8 mouse cellular contexts compared by ENCODE assay signal in the genomic region with DNA sequence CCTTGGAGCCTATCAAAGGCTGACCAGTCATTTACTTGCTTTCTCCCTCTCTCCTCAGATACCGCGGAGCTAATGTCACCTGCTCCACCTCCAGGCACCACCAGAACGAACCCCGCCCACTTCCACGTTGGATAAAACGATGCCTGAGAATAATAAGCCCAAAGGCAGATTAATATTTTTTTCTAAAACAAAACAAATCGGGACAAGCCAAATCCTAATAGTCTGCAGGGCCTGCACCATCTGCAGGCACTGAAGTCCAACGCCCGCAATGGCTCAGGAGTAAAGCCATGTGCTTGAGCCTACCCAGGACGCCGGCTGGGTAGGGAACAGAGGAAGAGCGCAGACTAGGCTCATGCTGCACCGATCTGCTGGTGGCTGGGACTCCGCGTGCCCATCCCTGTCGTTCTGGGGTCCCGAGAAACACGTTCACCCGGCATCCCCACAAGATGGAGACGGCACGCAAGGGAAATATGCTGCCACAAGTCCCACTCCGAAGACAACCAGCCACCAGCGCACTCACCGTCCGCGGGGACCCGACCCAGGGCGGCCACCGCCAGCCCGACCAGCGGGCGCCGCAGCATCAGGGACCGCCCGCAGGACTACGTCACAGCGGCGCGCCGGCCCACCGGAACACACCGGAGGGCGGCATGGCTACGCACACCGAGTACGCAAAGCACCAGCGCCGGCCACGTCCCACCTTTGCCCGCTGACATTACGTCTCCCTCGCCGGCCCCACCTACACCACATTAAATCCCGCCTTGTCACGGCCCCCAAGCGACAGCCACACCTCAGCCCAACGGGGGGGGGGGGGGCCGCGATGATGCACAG. TPM values are rescaled to one million over a fixed set of nuclear protein-coding genes. Genes with fewer than 3 reads are reported as not detected.
A peak's percentile ranks its signal among the peaks of the same experiment; 100 is the strongest.
DNase-seq lines count a peak whose midpoint lies in the region; ATAC-seq and TF ChIP-seq lines count a peak whose summit lies in the region.

No protein-coding gene starts in this region.

- H3K27ac ChIP-seq in embryonic facial prominence, embryonic 11.5 days (replicated peaks; ENCODE audit: low read depth, low read length) = peak overlapping the region; percentile 75
- peak overlapping the region; percentile 60; the same call in 1 of the 2 replicates for H3K27ac ChIP-seq in limb, embryonic 11.5 days (replicated peaks; ENCODE audit: low read depth, low read length)
- peak overlapping the region; percentile 85 for H3K27ac ChIP-seq in midbrain, embryonic 13.5 days
- H3K27ac ChIP-seq in small intestine, adult 2 months (ENCODE audit: insufficient read depth, low read depth, low read length) = peak overlapping the region; percentile 97

- H3K4me3 ChIP-seq in embryonic facial prominence, embryonic 11.5 days (ENCODE audit: low read depth, low read length) = peak overlapping the region; percentile 64
- H3K4me3 ChIP-seq in limb, embryonic 11.5 days (ENCODE audit: low read depth, low read length) = peak overlapping the region; percentile 58
- H3K4me3 ChIP-seq in midbrain, embryonic 13.5 days (replicated peaks) = peak overlapping the region; percentile 51
- peak overlapping the region; percentile 90 for H3K4me3 ChIP-seq in small intestine, adult 2 months (ENCODE audit: low read depth, low read length)

- no peaks in the 10 kb centered on the region for H3K9me3 ChIP-seq in embryonic facial prominence, embryonic 11.5 days (replicated peaks; ENCODE audit: control insufficient read depth, low read length)
- no peaks in the 10 kb centered on the region for H3K9me3 ChIP-seq in limb, embryonic 11.5 days (ENCODE audit: control insufficient read depth, low read length)
- H3K9me3 ChIP-seq in midbrain, embryonic 13.5 days = no peaks in the 10 kb centered on the region

- no peaks in the 10 kb centered on the region for H3K4me1 ChIP-seq in embryonic facial prominence, embryonic 11.5 days (ENCODE audit: control insufficient read depth, insufficient read depth, low read length)
- peaks cover 3% of the 10 kb centered on the region; the same call in 1 of the 2 replicates for H3K4me1 ChIP-seq in limb, embryonic 11.5 days (ENCODE audit: control insufficient read depth, insufficient read depth, low read length)
- H3K4me1 ChIP-seq in midbrain, embryonic 13.5 days (replicated peaks) = peaks cover 30% of the 10 kb centered on the region
- H3K4me1 ChIP-seq in small intestine, adult 2 months (ENCODE audit: control insufficient read depth, insufficient read depth, insufficient read length, low read length) = peaks cover 16% of the 10 kb centered on the region

- peak overlapping the region; percentile 72 for H3K4me2 ChIP-seq in embryonic facial prominence, embryonic 11.5 days (ENCODE audit: low read depth, low read length)
- H3K4me2 ChIP-seq in limb, embryonic 11.5 days (ENCODE audit: low read depth, severe bottlenecking) = peak overlapping the region; percentile 64
- H3K4me2 ChIP-seq in midbrain, embryonic 13.5 days (replicated peaks) = peak overlapping the region; percentile 62

- no peaks in the 10 kb centered on the region for H3K27me3 ChIP-seq in embryonic facial prominence, embryonic 11.5 days (ENCODE audit: control insufficient read depth, insufficient read depth, low read length)
- H3K27me3 ChIP-seq in limb, embryonic 11.5 days (ENCODE audit: control insufficient read depth, insufficient read depth, low read length) = no peaks in the 10 kb centered on the region
- H3K27me3 ChIP-seq in midbrain, embryonic 13.5 days = no peaks in the 10 kb centered on the region
- H3K27me3 ChIP-seq in small intestine, adult 2 months (ENCODE audit: control insufficient read depth, insufficient read depth, low read length) = no peaks in the 10 kb centered on the region

- DNase-seq in 3134 (ENCODE audit: extremely low read depth, insufficient read length, low spot score) = peak; percentile 96
- DNase-seq in adrenal gland, postnatal 25 days = peak; percentile 90
- peak; percentile 92 for DNase-seq in embryonic facial prominence, embryonic 11.5 days (ENCODE audit: low spot score)
- peak; percentile 99 for DNase-seq in heart, adult 11 months
- peak; percentile 91 for DNase-seq in kidney, adult 18-20 months
- peak; percentile 92 for DNase-seq in limb, embryonic 11.5 days (ENCODE audit: low spot score)

- TF ChIP-seq CTCF in small intestine, adult 2 months (IDR thresholded peaks at IDR 0.05; ENCODE audit: extremely low read depth, insufficient read length, insufficient replicate concordance, low read depth, low read length) = no peak

- peak; percentile 70 for TF ChIP-seq POLR2A in small intestine, adult 2 months (IDR thresholded peaks at IDR 0.05; ENCODE audit: low read depth, low read length)

- peak; percentile 95 for ATAC-seq in embryonic facial prominence, embryonic 11.5 days (replicated peaks; ENCODE audit: insufficient number of reproducible peaks, low FRiP score, low TSS enrichment, low read depth)
- ATAC-seq in limb, embryonic 11.5 days (ENCODE audit: insufficient number of reproducible peaks, low FRiP score, low TSS enrichment, low read depth) = peak; percentile 94
- ATAC-seq in midbrain, embryonic 13.5 days = peak; percentile 96

- peak overlapping the region; percentile 73 for H3K9ac ChIP-seq in embryonic facial prominence, embryonic 11.5 days (replicated peaks; ENCODE audit: low read length)
- peak overlapping the region; percentile 58 for H3K9ac ChIP-seq in limb, embryonic 11.5 days (ENCODE audit: low read length)
- H3K9ac ChIP-seq in midbrain, embryonic 13.5 days (replicated peaks) = peak overlapping the region; percentile 71

- under 1% methylated on average over 57 of the region's 59 CpGs for WGBS in embryonic facial prominence, embryonic 11.5 days
- WGBS in limb, embryonic 11.5 days = 1% methylated on average over 38 of the region's 59 CpGs
- under 1% methylated on average over 53 of the region's 59 CpGs for WGBS in midbrain, embryonic 13.5 days
- WGBS in small intestine, adult 2 months = under 1% methylated on average over 59 of the region's 59 CpGs

- no peaks in the 10 kb centered on the region for H3K36me3 ChIP-seq in embryonic facial prominence, embryonic 11.5 days (replicated peaks; ENCODE audit: control insufficient read depth, insufficient read depth, low read depth, low read length)
- no peaks in the 10 kb centered on the region for H3K36me3 ChIP-seq in limb, embryonic 11.5 days (ENCODE audit: control insufficient read depth, insufficient read depth, low read length)
- H3K36me3 ChIP-seq in midbrain, embryonic 13.5 days = peaks cover 8% of the 10 kb centered on the region
- peaks cover 2% of the 10 kb centered on the region for H3K36me3 ChIP-seq in small intestine, adult 2 months (ENCODE audit: control insufficient read depth, insufficient read depth, low read length)

RNA-seq across cellular contexts. Expression of a gene that starts 0.6 kb away (rescaled TPM):
- total RNA-seq in adrenal gland, postnatal 25 days (2021) = 49.2 and 54.6 TPM in 2 replicates
- polyA plus RNA-seq in embryonic facial prominence, embryonic 11.5 days (2014; fragmentation: Nextera tagmentation; extraction: Ambion mirVana) = 121 and 139 TPM in 2 replicates
- polyA plus RNA-seq in limb, embryonic 11.5 days (2014; fragmentation: Nextera tagmentation; extraction: Ambion mirVana) = 136 and 149 TPM in 2 replicates
- polyA plus RNA-seq in midbrain, embryonic 13.5 days (2015; fragmentation: Nextera tagmentation; extraction: Ambion mirVana) = 155 and 159 TPM in 2 replicates
- 284 and 285 TPM in 2 replicates for polyA plus RNA-seq in small intestine, adult 2 months (2012; rRNA removed)

RNA-seq across cellular contexts. Expression of a gene that starts 8.4 kb away (rescaled TPM):
- 0.43 and 0.57 TPM in 2 replicates for total RNA-seq in adrenal gland, postnatal 25 days (2021)
- polyA plus RNA-seq in embryonic facial prominence, embryonic 11.5 days (2014; fragmentation: Nextera tagmentation; extraction: Ambion mirVana) = 0.15 TPM in 1 of 2 replicates, not detected in the other
- polyA plus RNA-seq in limb, embryonic 11.5 days (2014; fragmentation: Nextera tagmentation; extraction: Ambion mirVana) = 0.15 and 0.20 TPM in 2 replicates
- 0.35 TPM in 1 of 2 replicates, not detected in the other for polyA plus RNA-seq in midbrain, embryonic 13.5 days (2015; fragmentation: Nextera tagmentation; extraction: Ambion mirVana)
- 4.6 TPM in 2 replicates for polyA plus RNA-seq in small intestine, adult 2 months (2012; rRNA removed)

RNA-seq across cellular contexts. Expression of a gene that starts 10.8 kb away (rescaled TPM):
- 42.3 and 52.6 TPM in 2 replicates for total RNA-seq in adrenal gland, postnatal 25 days (2021)
- 89.8 and 95.2 TPM in 2 replicates for polyA plus RNA-seq in embryonic facial prominence, embryonic 11.5 days (2014; fragmentation: Nextera tagmentation; extraction: Ambion mirVana)
- 104 and 106 TPM in 2 replicates for polyA plus RNA-seq in limb, embryonic 11.5 days (2014; fragmentation: Nextera tagmentation; extraction: Ambion mirVana)
- polyA plus RNA-seq in midbrain, embryonic 13.5 days (2015; fragmentation: Nextera tagmentation; extraction: Ambion mirVana) = 95.9 and 96.5 TPM in 2 replicates
- polyA plus RNA-seq in small intestine, adult 2 months (2012; rRNA removed) = 32.5 and 36.0 TPM in 2 replicates

RNA-seq across cellular contexts. Expression of a gene that starts 16.7 kb away (rescaled TPM):
- total RNA-seq in adrenal gland, postnatal 25 days (2021) = 32.4 and 36.6 TPM in 2 replicates
- 35.7 and 36.8 TPM in 2 replicates for polyA plus RNA-seq in embryonic facial prominence, embryonic 11.5 days (2014; fragmentation: Nextera tagmentation; extraction: Ambion mirVana)
- polyA plus RNA-seq in limb, embryonic 11.5 days (2014; fragmentation: Nextera tagmentation; extraction: Ambion mirVana) = 41.7 and 41.8 TPM in 2 replicates
- 32.5 and 32.6 TPM in 2 replicates for polyA plus RNA-seq in midbrain, embryonic 13.5 days (2015; fragmentation: Nextera tagmentation; extraction: Ambion mirVana)
- 7.6 and 16.0 TPM in 2 replicates for polyA plus RNA-seq in small intestine, adult 2 months (2012; rRNA removed)

RNA-seq across cellular contexts. Expression of a gene that starts 27.9 kb away (rescaled TPM):
- total RNA-seq in adrenal gland, postnatal 25 days (2021) = 17.9 and 18.1 TPM in 2 replicates
- polyA plus RNA-seq in embryonic facial prominence, embryonic 11.5 days (2014; fragmentation: Nextera tagmentation; extraction: Ambion mirVana) = 1.5 and 2.6 TPM in 2 replicates
- polyA plus RNA-seq in limb, embryonic 11.5 days (2014; fragmentation: Nextera tagmentation; extraction: Ambion mirVana) = 1.5 and 2.1 TPM in 2 replicates
- polyA plus RNA-seq in midbrain, embryonic 13.5 days (2015; fragmentation: Nextera tagmentation; extraction: Ambion mirVana) = 7.2 and 7.6 TPM in 2 replicates
- 4.9 and 8.0 TPM in 2 replicates for polyA plus RNA-seq in small intestine, adult 2 months (2012; rRNA removed)

Comparison
In these comparisons a context has a peak if more than half of its experiments do, and no peak if none do; other contexts are left out.
1. Peak in every context shown above with its lines: DNase-seq, ATAC-seq, H3K4me3 ChIP-seq and H3K27ac ChIP-seq.